Mouse (Mus musculus) midbrain, embryonic 11.5 days (tissue): ENCODE data around the gene Dleu7. TPM values are rescaled to one million over a fixed set of nuclear protein-coding genes. Genes with fewer than 3 reads are reported as not detected.

ENCODE experiments used
- ATAC-seq: fragments of 200-750 bp; cut with Nextera tagmentation; 2 replicates; pipeline ENCODE4 v1.8.0; 2017; ENCODE audit warnings: moderate TSS enrichment, moderate library complexity; ENCODE audit not compliant: low FRiP score
- DNase-seq: peaks from one replicate; pipeline ENCODE4 v3.0.0; 2015; ENCODE audit warnings: low spot score; ENCODE audit errors: missing footprints
- H3K27ac ChIP-seq: fragments of 300-500 bp; sonication (generic); 2 replicates; pipeline ENCODE4 v1.5.1; 2014; ENCODE audit warnings: low read depth, low read length
- H3K27me3 ChIP-seq: fragments of 300-500 bp; sonication (generic); 2 replicates; pipeline ENCODE4 v1.6.1; 2014; ENCODE audit warnings: mild to moderate bottlenecking, low read length, moderate library complexity, mixed read lengths; ENCODE audit not compliant: control insufficient read depth, insufficient read depth
- H3K36me3 ChIP-seq: fragments of 300-500 bp; sonication (generic); 2 replicates; pipeline ENCODE4 v1.6.1; 2014; ENCODE audit warnings: mild to moderate bottlenecking, low read length, moderate library complexity, mixed read lengths; ENCODE audit not compliant: control insufficient read depth, insufficient read depth
- H3K4me1 ChIP-seq: fragments of 300-500 bp; sonication (generic); 2 replicates; pipeline ENCODE4 v1.6.1; 2014; ENCODE audit warnings: low read length; ENCODE audit not compliant: control insufficient read depth, insufficient read depth
- H3K4me2 ChIP-seq: fragments of 300-500 bp; sonication (generic); 2 replicates; pipeline ENCODE4 v1.6.1; 2014; ENCODE audit warnings: mild to moderate bottlenecking, moderate library complexity
- H3K4me3 ChIP-seq: fragments of 300-500 bp; sonication (generic); 2 replicates; pipeline ENCODE4 v1.5.1; 2014; ENCODE audit warnings: low read depth, low read length
- H3K9ac ChIP-seq: fragments of 300-500 bp; sonication (generic); 2 replicates; pipeline ENCODE4 v1.6.1; 2014; ENCODE audit warnings: low read length
- H3K9me3 ChIP-seq: fragments of 300-500 bp; sonication (generic); 2 replicates; pipeline ENCODE4 v1.6.1; 2016; ENCODE audit warnings: low read length; ENCODE audit not compliant: control insufficient read depth
- WGBS: fragments of 180-500 bp; shearing (Covaris S2); extraction: QIAGEN DNeasy Blood & Tissue Kit; methylation state at CpG from one replicate; pipeline ENCODE4 v1.1.7; 2014; 5-methylcytosine and 5-hydroxymethylcytosine counted together
- polyA plus RNA-seq: library from polyadenylated mRNA; unstranded; fragments of >200 nt; fragmentation: Nextera tagmentation; extraction: Ambion mirVana; gene quantifications from 2 replicates; pipeline ENCODE4 v1.2.1, GENCODE M21; 2014

Dleu7 gene
- polyA plus RNA-seq, 1 experiment from 2014 or later: 3.7 TPM

DNA sequence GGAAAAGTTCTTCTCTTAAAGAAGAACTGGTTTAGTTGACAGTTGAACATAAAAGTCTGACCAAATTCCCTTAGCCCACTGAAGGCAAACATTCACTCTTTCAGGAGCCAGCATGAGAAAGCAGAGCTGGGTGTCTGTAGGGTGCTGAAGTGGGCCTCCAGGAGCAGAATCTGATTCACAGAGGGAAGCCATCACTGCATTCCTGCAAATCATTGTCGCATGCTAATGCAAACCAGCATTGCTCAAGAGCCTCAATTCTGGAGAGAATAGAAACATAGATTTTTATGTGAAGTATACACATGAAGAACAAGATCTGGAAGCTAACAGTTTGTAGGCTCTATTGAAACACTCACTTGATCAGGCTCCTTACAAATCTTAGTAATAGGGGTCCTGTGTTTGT, 57.6 kb downstream of the Dleu7 start:
- Histone ChIP-seq H3K4me1 (no peaks in the 10 kb centered on the region), H3K4me2 (no peak overlapping the region), H3K36me3 (no peaks in the 10 kb centered on the region), H3K9me3 (no peaks in the 10 kb centered on the region), H3K4me3 (no peak overlapping the region), H3K9ac (no peak overlapping the region), H3K27me3 (no peaks in the 10 kb centered on the region), H3K27ac (no peak overlapping the region)
- ATAC-seq (no peak), DNase-seq (no peak)
- 81% methylated on average over 1 of the region's 1 CpGs for WGBS

- H3K36me3 ChIP-seq: no peaks in the 10 kb centered on the region
- no peak overlapping the region for H3K4me2 ChIP-seq
- no peaks in the 10 kb centered on the region for H3K9me3 ChIP-seq
- H3K4me1 ChIP-seq: no peaks in the 10 kb centered on the region
- no peaks in the 10 kb centered on the region for H3K27me3 ChIP-seq
- DNase-seq (no peak), ATAC-seq (no peak)
- 52% methylated on average over 3 of the region's 3 CpGs for WGBS
- no peak overlapping the region for H3K9ac ChIP-seq
- no peak overlapping the region for H3K27ac ChIP-seq
- H3K4me3 ChIP-seq: no peak overlapping the region
Observed at GRCm38 (mm10) chr14:62230968-62231367, 61.9 kb downstream of the Dleu7 start.

DNA sequence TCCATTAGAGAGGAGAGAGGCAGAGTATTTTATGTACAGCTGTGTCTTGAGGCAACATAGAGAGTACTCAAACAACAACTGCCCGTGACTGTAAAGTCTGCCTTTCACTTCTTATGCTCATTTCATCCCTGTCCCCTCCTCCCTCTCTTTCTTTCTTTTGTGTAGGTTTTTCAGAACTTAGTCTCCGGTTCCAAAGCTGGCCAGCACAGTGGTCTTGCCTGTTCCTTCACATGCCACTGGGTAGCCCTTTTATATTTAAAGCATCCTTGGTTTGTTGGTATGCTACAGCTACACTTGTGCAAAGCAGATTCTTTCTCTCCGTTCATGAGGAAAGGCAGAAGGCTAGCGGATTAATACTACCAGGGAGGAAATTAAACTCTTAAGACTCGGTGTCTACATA, 65.7 kb downstream of the Dleu7 start:
- no peak overlapping the region for H3K4me3 ChIP-seq
- no peak overlapping the region for H3K27ac ChIP-seq
- DNase-seq (no peak), ATAC-seq (no peak)
- no peaks in the 10 kb centered on the region for H3K4me1 ChIP-seq
- H3K9ac ChIP-seq: no peak overlapping the region
- 56% methylated on average over 5 of the region's 5 CpGs for WGBS
- H3K4me2 ChIP-seq: no peak overlapping the region
- no peaks in the 10 kb centered on the region for H3K9me3 ChIP-seq
- H3K27me3 ChIP-seq: no peaks in the 10 kb centered on the region
- H3K36me3 ChIP-seq: no peaks in the 10 kb centered on the region

GRCm38 (mm10) chr14:62226576-62227047, 66.2 kb downstream of the Dleu7 start:
- no peak for ATAC-seq
- 71% methylated on average over 11 of the region's 11 CpGs for WGBS
- H3K4me2 ChIP-seq: no peak overlapping the region

More at GRCm38 (mm10) chr14:62226576-62227047, 66.2 kb downstream of the Dleu7 start:
- no peak overlapping the region for H3K9ac ChIP-seq
- no peak overlapping the region for H3K27ac ChIP-seq
- no peak for DNase-seq
- no peaks in the 10 kb centered on the region for H3K9me3 ChIP-seq
- H3K27me3 ChIP-seq: no peaks in the 10 kb centered on the region
- no peaks in the 10 kb centered on the region for H3K36me3 ChIP-seq
- H3K4me1 ChIP-seq: no peaks in the 10 kb centered on the region
- no peak overlapping the region for H3K4me3 ChIP-seq

Other genes starting within 250 kb of the Dleu7 start
- 78.1 and 89.3 TPM in 2 replicates for gene Rnaseh2b, start 458 bp downstream of the Dleu7 start, polyA plus RNA-seq
- 0.70 and 0.92 TPM in 2 replicates for gene Gucy1b2, start 163.2 kb upstream of the Dleu7 start, polyA plus RNA-seq